Mouse (Mus musculus): ENCODE measurements at regions not wholly inside any gene's neighbourhood (a gene's known extent, or its start where the extent isn't known, plus 50 kb on each side); places are given as distances from the start of the nearest gene placed in this dataset.

GRCm38 (mm10) chr16:93145617-93146016 lies 319.7 kb upstream of the Runx1 start:
- TF ChIP-seq POLR2A (IDR thresholded peaks at IDR 0.05; ENCODE audit: low read depth, low read length), result no peak
- no peak for TF ChIP-seq CTCF (conservative IDR thresholded peaks at IDR 0.05; ENCODE audit: insufficient read depth, insufficient read length, low read depth, low read length)

Data from kidney, adult 2 months (tissue).